Mouse (Mus musculus): ENCODE measurements at regions not wholly inside any gene's neighbourhood (a gene's known extent, or its start where the extent isn't known, plus 50 kb on each side); places are given as distances from the start of the nearest gene placed in this dataset.

GRCm38 (mm10) chr6:84262766-84263165 lies 254.4 kb downstream of the Dysf start:
- CTCF ChIA-PET: no interaction called here

GRCm38 (mm10) chr6:84261483-84261882 lies 253.1 kb downstream of the Dysf start:
- CTCF ChIA-PET: no interaction called here

Measured in spleen, embryonic (tissue).